Mouse (Mus musculus) ovary, postnatal 36 days (tissue): ENCODE measurements at regions not wholly inside any gene's neighbourhood (a gene's known extent, or its start where the extent isn't known, plus 50 kb on each side); places are given as distances from the start of the nearest gene placed in this dataset.
"Not testable (repeated sequence)": the region's sequence is repeated elsewhere in the genome, so short reads cannot be mapped to it uniquely, and the experiment has no call there.

Source experiments
- DNase-seq: peaks from one replicate; pipeline ENCODE4 v3.0.0; 2022; ENCODE audit warnings: low spot score, mixed read lengths

- DNase-seq: no peak
Measured at GRCm38 (mm10) chr12:51294971-51295477, 52.8 kb upstream of the G2e3 start.

DNA sequence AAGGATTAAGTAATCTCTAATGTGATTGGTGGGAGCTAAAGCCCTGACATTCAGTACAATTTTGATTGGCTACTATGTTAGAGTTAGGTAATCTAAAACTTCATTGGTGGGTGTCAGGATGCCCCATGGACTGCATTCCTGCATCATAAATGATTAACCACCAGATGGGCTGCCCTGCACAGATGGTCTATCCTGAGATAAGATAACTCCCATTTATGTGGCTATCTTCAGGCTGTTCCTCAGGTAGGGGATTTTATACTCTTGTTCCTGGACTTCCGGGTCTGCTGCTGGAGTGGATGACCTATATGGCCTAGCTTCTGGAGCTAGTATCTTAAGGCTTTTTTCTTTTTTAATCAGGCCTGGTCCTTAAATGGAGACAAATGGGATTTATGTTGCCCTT lies 69.5 kb upstream of the G2e3 start:
- DNase-seq: no peak

DNA sequence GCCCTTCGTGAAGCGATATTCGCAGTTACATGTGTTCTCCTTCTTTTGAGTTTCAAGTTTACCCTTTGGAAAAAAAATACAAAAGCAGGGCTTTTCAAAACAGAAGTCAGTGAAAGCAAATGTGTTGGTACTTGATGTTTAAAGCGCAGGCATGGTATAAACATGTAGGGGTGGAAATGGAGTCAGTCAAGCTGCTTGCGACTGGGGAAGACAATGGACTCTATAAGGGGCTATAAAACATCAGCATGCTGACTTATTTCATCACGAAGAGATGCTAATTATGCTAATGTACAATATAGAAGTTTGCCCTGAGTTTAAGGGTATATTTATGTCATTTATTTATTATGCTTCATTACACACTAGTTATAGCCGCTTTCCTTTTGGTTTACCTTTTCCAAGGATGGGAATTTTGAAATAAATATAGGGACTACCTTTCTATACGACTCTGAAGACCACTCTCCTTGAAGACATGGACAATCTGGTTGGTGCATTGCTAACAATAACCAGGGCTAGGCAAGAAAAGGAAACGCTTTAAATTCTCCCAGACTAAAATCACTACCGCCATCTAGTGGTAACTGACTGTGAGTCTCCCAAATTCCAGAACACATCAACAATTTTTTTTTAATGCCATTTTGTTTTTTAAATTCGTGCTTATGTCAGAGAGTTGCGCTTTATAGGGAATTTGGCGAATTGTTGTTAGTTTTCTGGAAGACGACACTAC lies 71.9 kb upstream of the G2e3 start:
- no peak for DNase-seq

DNA sequence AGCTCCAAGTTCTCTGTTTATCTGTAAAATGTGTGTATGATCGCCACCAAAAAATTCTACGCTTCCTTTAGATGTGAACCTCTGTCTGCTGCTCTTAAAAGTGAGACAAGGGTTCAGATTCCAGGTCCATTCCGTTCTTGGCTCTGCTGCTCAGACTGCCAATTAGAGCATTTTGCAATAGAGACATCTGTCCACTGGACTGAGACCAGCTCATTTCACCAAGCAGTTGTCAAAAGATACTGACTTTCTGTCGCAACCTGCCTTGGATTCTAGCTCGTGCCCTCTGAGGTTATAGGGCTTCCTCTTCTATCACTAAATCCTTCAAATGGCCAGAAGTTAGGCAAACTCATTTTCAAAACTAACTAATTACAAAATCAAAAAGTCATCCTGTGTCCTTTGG lies 74.4 kb upstream of the G2e3 start:
- DNase-seq: no peak

DNA sequence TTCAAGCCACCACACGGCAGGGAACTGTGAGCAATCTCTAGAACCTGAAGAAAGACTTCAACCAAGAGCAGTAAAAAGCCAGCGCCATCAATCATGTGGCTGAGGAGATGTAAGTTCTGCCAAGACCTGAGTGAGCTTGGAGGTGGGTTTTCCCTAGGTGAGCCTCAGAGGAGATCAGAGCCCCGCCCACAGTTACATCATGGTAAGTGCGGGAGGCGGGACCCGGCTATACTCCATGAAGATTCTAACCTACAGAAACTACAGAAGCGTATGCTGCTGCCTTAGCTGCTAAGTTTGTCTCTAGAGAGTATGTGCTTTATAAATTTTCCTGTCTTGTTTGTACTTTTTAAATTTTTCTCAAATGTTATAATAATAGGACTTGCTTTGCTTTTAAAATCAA lies 105.0 kb upstream of the G2e3 start:
- no peak for DNase-seq

DNA sequence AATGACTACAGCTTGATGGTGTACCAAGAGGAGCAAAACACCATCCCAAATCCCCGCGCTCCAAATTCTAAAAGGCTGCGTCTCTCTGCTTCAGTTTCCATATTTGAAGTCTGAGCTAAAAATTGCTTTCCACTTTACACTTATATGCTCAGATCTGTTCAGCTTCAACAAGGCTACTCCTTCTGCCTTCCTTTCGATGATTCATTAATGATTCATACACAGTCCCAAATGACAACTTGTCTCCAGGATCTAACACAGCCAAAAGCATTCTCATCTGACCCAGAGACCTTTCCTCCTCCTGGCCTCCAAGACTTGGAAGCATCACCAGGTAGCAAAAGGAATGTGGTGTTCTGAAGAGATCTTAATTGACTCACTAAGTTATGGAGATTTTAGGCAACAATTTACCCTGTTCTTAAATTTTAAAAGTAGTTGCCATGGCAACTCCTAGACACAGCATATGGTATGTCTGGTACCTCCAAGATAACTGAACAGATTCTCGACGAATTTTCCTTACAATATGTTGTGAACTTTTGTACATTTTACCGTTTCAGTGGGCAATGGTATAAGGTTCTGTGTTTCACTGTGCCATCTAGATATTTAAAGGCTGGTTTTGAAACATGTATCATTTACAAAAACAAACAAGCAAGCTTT lies 106.6 kb upstream of the G2e3 start:
- DNase-seq: no peak

DNA sequence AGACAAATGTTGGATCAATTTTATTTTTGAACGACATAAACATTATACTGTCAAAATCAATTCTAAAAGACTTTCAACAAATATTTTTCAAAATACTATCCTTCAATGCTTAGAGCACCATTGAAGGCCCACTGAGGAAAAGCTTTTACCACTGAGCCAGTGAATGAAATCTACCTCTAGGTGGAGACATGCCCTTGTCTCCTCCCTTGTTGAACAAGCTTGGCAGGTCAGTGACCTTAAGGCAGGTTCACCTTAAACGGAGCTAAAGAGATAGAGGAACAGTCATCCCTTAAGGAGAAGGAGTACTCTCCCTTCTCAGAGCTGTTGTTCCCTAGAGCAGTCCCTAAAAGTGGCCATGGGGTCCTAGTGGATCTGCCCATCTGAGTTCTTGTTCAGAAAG lies 136.2 kb upstream of the G2e3 start:
- no peak for DNase-seq

DNA sequence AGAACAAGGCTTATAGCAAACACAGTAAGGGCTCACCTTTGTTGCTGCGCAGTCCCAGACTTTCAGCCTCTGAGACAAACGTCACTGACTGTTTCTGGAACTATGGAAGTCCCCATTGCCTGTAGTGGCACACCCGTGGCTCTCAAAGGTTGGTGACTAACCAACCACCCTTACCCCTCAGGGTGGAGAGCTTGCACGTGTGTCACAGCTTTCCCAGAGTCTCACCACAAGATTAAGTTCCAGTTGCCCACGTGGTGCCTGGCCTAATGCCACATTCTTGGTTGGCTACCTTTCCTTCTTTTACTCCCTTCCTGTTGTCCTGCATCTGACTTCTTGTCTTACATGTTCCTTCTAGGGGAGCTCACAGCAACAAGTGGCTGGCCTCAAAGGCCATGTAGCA lies 151.6 kb upstream of the G2e3 start:
- no peak for DNase-seq

GRCm38 (mm10) chr12:51195136-51195535 lies 152.7 kb upstream of the G2e3 start:
- no peak for DNase-seq

DNA sequence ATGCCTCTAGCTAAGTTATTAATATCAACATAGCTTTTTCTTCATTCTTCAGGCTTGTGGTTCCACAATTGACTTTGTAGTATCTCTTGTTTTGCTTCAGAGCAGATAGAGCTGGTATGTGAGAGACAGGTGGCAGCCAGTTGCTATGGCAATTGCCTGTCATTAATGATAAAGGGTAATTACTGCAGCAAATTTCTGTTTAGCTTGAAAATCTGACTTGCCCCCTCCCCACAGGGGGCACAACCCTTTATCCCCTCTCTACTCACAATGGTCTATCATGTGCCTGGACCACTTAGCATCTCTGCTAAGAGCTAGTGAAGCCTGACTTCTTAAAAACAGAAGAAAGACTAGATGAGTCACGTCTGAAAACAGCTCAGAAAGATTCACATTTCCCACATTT lies 157.1 kb upstream of the G2e3 start:
- DNase-seq: no peak

GRCm38 (mm10) chr12:51190186-51190585 lies 157.7 kb upstream of the G2e3 start:
- no peak for DNase-seq

- DNase-seq: no peak
Measured at GRCm38 (mm10) chr12:51188229-51188628, 159.6 kb upstream of the G2e3 start.

DNA sequence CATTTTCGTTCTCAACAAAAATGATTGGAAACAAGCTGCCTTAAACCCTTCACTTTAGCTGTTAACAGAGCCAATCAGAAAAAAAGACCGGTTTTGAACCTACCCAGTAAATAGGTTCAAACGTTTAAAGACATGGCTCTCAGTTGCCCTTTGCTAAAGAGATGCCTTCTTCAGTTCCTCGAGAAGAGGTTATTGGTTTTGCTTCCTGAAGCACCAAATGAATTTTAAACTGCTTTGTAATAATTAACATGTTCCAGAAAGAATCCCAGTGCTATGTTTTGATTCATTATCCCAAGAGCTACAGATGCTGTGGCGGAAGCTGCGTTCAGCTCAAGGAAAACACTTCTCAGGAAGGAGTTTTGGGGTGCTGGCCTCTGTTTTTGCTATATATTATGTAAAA lies 160.1 kb upstream of the G2e3 start:
- DNase-seq: no peak

- DNase-seq: no peak
Measured at GRCm38 (mm10) chr12:51185751-51186150, 162.1 kb upstream of the G2e3 start.

DNA sequence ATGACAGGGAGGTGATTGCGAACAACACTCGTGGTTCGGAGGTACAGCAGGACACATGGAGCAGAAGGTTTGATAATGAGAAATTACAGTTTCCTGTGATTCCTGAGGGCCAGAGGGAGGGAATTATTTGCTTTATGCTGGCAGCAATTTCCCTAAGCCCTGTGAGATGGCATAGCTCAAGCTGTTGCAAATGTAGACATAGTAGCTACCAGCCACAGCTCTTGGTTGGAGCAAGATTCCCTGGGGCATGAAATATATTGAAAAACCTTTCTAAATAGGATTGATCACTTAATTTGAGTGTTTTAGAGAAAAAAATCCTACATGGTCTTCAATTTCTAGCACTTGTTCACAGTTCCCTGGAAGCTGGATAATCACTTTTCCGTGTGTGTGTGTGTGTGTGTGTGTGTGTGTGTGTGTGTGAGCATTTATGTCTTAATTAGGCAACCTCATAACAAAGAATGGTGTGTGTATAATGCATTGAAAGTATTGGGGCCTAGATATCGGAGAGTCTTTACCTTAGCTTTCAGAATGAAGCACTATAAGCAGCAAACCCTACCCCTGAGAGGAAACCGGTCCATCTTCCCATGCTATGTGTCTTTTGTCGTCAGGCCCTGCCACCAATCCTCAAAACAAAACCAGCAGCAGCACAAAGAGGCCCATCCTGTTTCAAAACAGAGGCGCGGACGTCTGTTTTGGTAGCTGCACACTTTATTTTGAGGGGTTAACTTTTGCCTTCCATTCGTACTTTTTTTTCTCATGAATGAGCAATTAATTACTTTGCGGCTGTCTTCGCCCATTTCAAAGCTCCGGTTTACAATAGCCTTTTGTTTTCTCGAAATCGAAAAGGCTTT lies 172.7 kb upstream of the G2e3 start:
- no peak for DNase-seq

- no peak for DNase-seq
Measured at GRCm38 (mm10) chr12:51165186-51165585, 182.7 kb upstream of the G2e3 start.

GRCm38 (mm10) chr12:51160995-51161394 lies 186.9 kb upstream of the G2e3 start:
- no peak for DNase-seq

- no peak for DNase-seq
Measured at GRCm38 (mm10) chr12:51160122-51160521, 187.7 kb upstream of the G2e3 start.

GRCm38 (mm10) chr12:51147963-51148362 lies 199.9 kb upstream of the G2e3 start:
- DNase-seq: no peak

DNA sequence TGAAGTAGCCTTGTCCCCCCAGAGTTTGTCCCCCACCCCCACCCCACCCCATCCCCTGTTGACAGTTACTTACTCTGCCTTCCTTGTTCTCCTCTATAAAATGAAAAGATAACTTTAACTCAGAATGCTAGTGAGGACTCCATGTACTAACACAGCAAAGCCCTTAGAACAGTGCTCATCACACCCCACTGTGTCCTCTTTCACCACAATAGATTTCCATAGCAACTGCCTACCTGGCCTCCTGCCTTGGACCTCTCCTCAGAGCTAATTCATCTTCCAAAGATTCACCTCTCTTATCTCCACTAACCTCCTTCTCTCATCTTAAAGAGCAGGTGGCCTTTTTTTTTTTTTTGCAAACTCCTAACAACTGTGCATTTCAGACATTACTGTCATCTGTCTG lies 204.0 kb upstream of the G2e3 start:
- no peak for DNase-seq

GRCm38 (mm10) chr12:51143196-51143595 lies 204.7 kb upstream of the G2e3 start:
- DNase-seq: no peak

DNA sequence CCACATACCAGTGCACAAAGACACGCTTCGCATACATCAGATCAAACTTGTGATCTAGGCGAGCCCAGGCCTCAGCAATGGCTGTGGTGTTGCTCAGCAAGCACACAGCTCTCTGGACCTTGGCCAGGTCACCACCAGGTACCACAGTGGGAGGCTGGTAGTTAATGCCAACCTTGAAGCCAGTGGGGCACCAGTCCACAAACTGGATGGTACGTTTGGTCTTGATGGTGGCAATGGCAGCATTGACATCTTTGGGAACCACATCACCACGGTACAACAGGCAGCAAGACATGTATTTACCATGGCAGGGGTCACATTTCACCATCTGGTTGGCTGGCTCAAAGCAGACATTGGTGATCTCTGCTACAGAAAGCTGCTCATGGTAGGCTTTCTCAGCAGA lies 214.2 kb upstream of the G2e3 start:
- DNase-seq: not testable (repeated sequence)

GRCm38 (mm10) chr12:51128274-51128673 lies 219.6 kb upstream of the G2e3 start:
- DNase-seq: no peak
